Mouse (Mus musculus) hindbrain, embryonic 12.5 days (tissue): ENCODE results near the gene Fgfr3. TPM values are rescaled to one million over a fixed set of nuclear protein-coding genes. Genes with fewer than 3 reads are reported as not detected.

Experiments used
- ATAC-seq: fragments of 200-750 bp; cut with Nextera tagmentation; 2 replicates; pipeline ENCODE4 v1.8.0; 2017; ENCODE audit warnings: moderate TSS enrichment; ENCODE audit not compliant: low FRiP score
- H3K27ac ChIP-seq: fragments of 300-500 bp; sonication (generic); 2 replicates; pipeline ENCODE4 v1.5.1; 2016; ENCODE audit warnings: mild to moderate bottlenecking
- H3K27me3 ChIP-seq: fragments of 300-500 bp; sonication (generic); 2 replicates; pipeline ENCODE4 v1.6.1; 2016; ENCODE audit warnings: mild to moderate bottlenecking
- H3K36me3 ChIP-seq: fragments of 300-500 bp; sonication (generic); 2 replicates; pipeline ENCODE4 v1.6.1; 2016; ENCODE audit warnings: mild to moderate bottlenecking
- H3K4me1 ChIP-seq: fragments of 300-500 bp; sonication (generic); 2 replicates; pipeline ENCODE4 v1.6.1; 2016
- H3K4me2 ChIP-seq: fragments of 300-500 bp; sonication (generic); replicated peaks from 2 replicates; pipeline ENCODE4 v1.6.1; 2016; ENCODE audit warnings: mild to moderate bottlenecking
- H3K4me3 ChIP-seq: fragments of 300-500 bp; sonication (generic); 2 replicates; pipeline ENCODE4 v1.5.1; 2016; ENCODE audit warnings: mild to moderate bottlenecking
- H3K9ac ChIP-seq: fragments of 300-500 bp; sonication (generic); 2 replicates; pipeline ENCODE4 v1.6.1; 2016; ENCODE audit warnings: mild to moderate bottlenecking, moderate library complexity
- H3K9me3 ChIP-seq: fragments of 300-500 bp; sonication (generic); replicated peaks from 2 replicates; pipeline ENCODE4 v1.6.1; 2016; ENCODE audit warnings: mild to moderate bottlenecking
- WGBS: fragments of 180-500 bp; shearing (Covaris S2); methylation state at CpG from one replicate; pipeline ENCODE4 v1.1.7; 2016; 5-methylcytosine and 5-hydroxymethylcytosine counted together
- polyA plus RNA-seq: library from polyadenylated mRNA; unstranded; fragments of >200 nt; fragmentation: Nextera tagmentation; extraction: Ambion mirVana; gene quantifications from 2 replicates; pipeline ENCODE4 v1.2.1, GENCODE M21; 2016

Gene Fgfr3
- 63.6 and 68.4 TPM in 2 replicates for polyA plus RNA-seq

- Histone ChIP-seq H3K4me2 (peak within 1 kb of the TSS; percentile 98), H3K4me3 (peak within 1 kb of the TSS; percentile 71), H3K9ac (peak within 1 kb of the TSS; percentile 87), H3K27ac (peak within 1 kb of the TSS; percentile 82), H3K36me3 (no peaks in the 10 kb centered on the region), H3K4me1 (peaks cover 67% of the 10 kb centered on the region), H3K9me3 (no peaks in the 10 kb centered on the region), H3K27me3 (peaks cover 45% of the 10 kb centered on the region)
- ATAC-seq = peak; percentile 58
- under 1% methylated on average over 67 of the region's 73 CpGs for WGBS
These were observed at the start of gene Fgfr3 for GRCm38 (mm10) chr5:33721541-33722265. TSS of gene Fgfr3 (plus strand) at chr5:33721674.

GRCm38 (mm10) chr5:33674439-33674838 lies 47.0 kb upstream of the Fgfr3 start:
- Histone ChIP-seq H3K27me3 (no peaks in the 10 kb centered on the region), H3K4me3 (no peak overlapping the region), H3K9ac (no peak overlapping the region), H3K4me1 (peaks cover 7% of the 10 kb centered on the region), H3K27ac (peak overlapping the region; percentile 41; the same call in 1 of the 2 replicates), H3K9me3 (no peaks in the 10 kb centered on the region), H3K36me3 (peaks cover 36% of the 10 kb centered on the region), H3K4me2 (no peak overlapping the region)
- peak; percentile 48; the same call in 1 of the 2 replicates for ATAC-seq
- WGBS = 62% methylated on average over 3 of the region's 3 CpGs

- ATAC-seq = no peak
- WGBS = 0% methylated on average over 1 of the region's 1 CpGs
- peaks cover 7% of the 10 kb centered on the region for H3K4me1 ChIP-seq
These were observed 45.5 kb upstream of the Fgfr3 start for GRCm38 (mm10) chr5:33675964-33676363.

GRCm38 (mm10) chr5:33678244-33678643 lies 43.2 kb upstream of the Fgfr3 start:
- no peak for ATAC-seq
- H3K4me1 ChIP-seq = peaks cover 7% of the 10 kb centered on the region
- WGBS = 84% methylated on average over 5 of the region's 5 CpGs
- H3K9me3 ChIP-seq = no peaks in the 10 kb centered on the region
- no peak overlapping the region for H3K9ac ChIP-seq
- H3K4me3 ChIP-seq = no peak overlapping the region
- no peak overlapping the region for H3K27ac ChIP-seq
- peaks cover 4% of the 10 kb centered on the region; the same call in 1 of the 2 replicates for H3K36me3 ChIP-seq
- no peak overlapping the region for H3K4me2 ChIP-seq
- H3K27me3 ChIP-seq = no peaks in the 10 kb centered on the region

More at GRCm38 (mm10) chr5:33675964-33676363, 45.5 kb upstream of the Fgfr3 start:
- Histone ChIP-seq H3K27ac (no peak overlapping the region), H3K36me3 (peaks cover 21% of the 10 kb centered on the region), H3K9ac (no peak overlapping the region), H3K4me3 (no peak overlapping the region), H3K9me3 (no peaks in the 10 kb centered on the region), H3K27me3 (no peaks in the 10 kb centered on the region), H3K4me2 (no peak overlapping the region)

- no peak overlapping the region for H3K27ac ChIP-seq
- WGBS = 71% methylated on average over 3 of the region's 3 CpGs
These were observed 40.4 kb upstream of the Fgfr3 start for GRCm38 (mm10) chr5:33681044-33681443.

GRCm38 (mm10) chr5:33681611-33682388 lies 39.7 kb upstream of the Fgfr3 start:
- no peaks in the 10 kb centered on the region for H3K9me3 ChIP-seq
- no peaks in the 10 kb centered on the region for H3K36me3 ChIP-seq
- no peak for ATAC-seq
- WGBS = 79% methylated on average over 15 of the region's 15 CpGs
- peaks cover 20% of the 10 kb centered on the region; the same call in 1 of the 2 replicates for H3K27me3 ChIP-seq
- no peak overlapping the region for H3K4me3 ChIP-seq
- peaks cover 3% of the 10 kb centered on the region; the same call in 1 of the 2 replicates for H3K4me1 ChIP-seq
- H3K27ac ChIP-seq = no peak overlapping the region
- H3K4me2 ChIP-seq = no peak overlapping the region
- no peak overlapping the region for H3K9ac ChIP-seq

More at GRCm38 (mm10) chr5:33681044-33681443, 40.4 kb upstream of the Fgfr3 start:
- Histone ChIP-seq H3K9ac (no peak overlapping the region), H3K9me3 (no peaks in the 10 kb centered on the region), H3K27me3 (peaks cover 13% of the 10 kb centered on the region; the same call in 1 of the 2 replicates), H3K36me3 (no peaks in the 10 kb centered on the region), H3K4me3 (no peak overlapping the region), H3K4me1 (peaks cover 3% of the 10 kb centered on the region; the same call in 1 of the 2 replicates), H3K4me2 (no peak overlapping the region)
- no peak for ATAC-seq

- Histone ChIP-seq H3K36me3 (no peaks in the 10 kb centered on the region), H3K4me2 (no peak overlapping the region), H3K9ac (no peak overlapping the region), H3K4me1 (peaks cover 4% of the 10 kb centered on the region), H3K27me3 (peaks cover 26% of the 10 kb centered on the region), H3K4me3 (no peak overlapping the region), H3K9me3 (no peaks in the 10 kb centered on the region), H3K27ac (no peak overlapping the region)
- ATAC-seq = no peak
- 77% methylated on average over 4 of the region's 4 CpGs for WGBS
These were observed 38.5 kb upstream of the Fgfr3 start for GRCm38 (mm10) chr5:33682963-33683362.

- peak; percentile 38 for ATAC-seq
- Histone ChIP-seq H3K4me2 (no peak overlapping the region), H3K36me3 (no peaks in the 10 kb centered on the region), H3K9me3 (no peaks in the 10 kb centered on the region), H3K27ac (no peak overlapping the region), H3K4me1 (peaks cover 15% of the 10 kb centered on the region), H3K4me3 (no peak overlapping the region), H3K27me3 (peaks cover 30% of the 10 kb centered on the region), H3K9ac (no peak overlapping the region)
- 44% methylated on average over 7 of the region's 7 CpGs for WGBS
These were observed 37.4 kb upstream of the Fgfr3 start for GRCm38 (mm10) chr5:33683897-33684652.

- ATAC-seq = no peak
- H3K4me3 ChIP-seq = no peak overlapping the region
- no peaks in the 10 kb centered on the region for H3K9me3 ChIP-seq
- WGBS = 87% methylated on average over 4 of the region's 4 CpGs
- peaks cover 38% of the 10 kb centered on the region for H3K27me3 ChIP-seq
- H3K9ac ChIP-seq = no peak overlapping the region
- H3K36me3 ChIP-seq = no peaks in the 10 kb centered on the region
- peaks cover 23% of the 10 kb centered on the region for H3K4me1 ChIP-seq
- no peak overlapping the region for H3K27ac ChIP-seq
- H3K4me2 ChIP-seq = no peak overlapping the region
These were observed 36.5 kb upstream of the Fgfr3 start for GRCm38 (mm10) chr5:33684932-33685331.

GRCm38 (mm10) chr5:33687142-33687541 lies 34.3 kb upstream of the Fgfr3 start:
- Histone ChIP-seq H3K9me3 (no peaks in the 10 kb centered on the region), H3K4me1 (peaks cover 38% of the 10 kb centered on the region), H3K27me3 (peaks cover 53% of the 10 kb centered on the region), H3K4me3 (no peak overlapping the region), H3K27ac (no peak overlapping the region), H3K9ac (no peak overlapping the region), H3K4me2 (no peak overlapping the region), H3K36me3 (no peaks in the 10 kb centered on the region)
- ATAC-seq = no peak
- WGBS = 70% methylated on average over 4 of the region's 4 CpGs

- Histone ChIP-seq H3K4me1 (peaks cover 48% of the 10 kb centered on the region), H3K27me3 (peaks cover 63% of the 10 kb centered on the region), H3K4me2 (peak overlapping the region; percentile 37), H3K27ac (peak overlapping the region; percentile 80), H3K9ac (0 out of 2 replicates have a peak overlapping the region, but pooled peaks have one; percentile 41), H3K9me3 (no peaks in the 10 kb centered on the region), H3K36me3 (no peaks in the 10 kb centered on the region), H3K4me3 (no peak overlapping the region)
- peak; percentile 1; the same call in 1 of the 2 replicates for ATAC-seq
- WGBS = 45% methylated on average over 14 of the region's 14 CpGs
These were observed 32.9 kb upstream of the Fgfr3 start for GRCm38 (mm10) chr5:33688278-33689220.
